Mouse (Mus musculus) c-Kit-positive CD71-positive TER-119-positive erythroid progenitor cells, embryonic 14.5 days (primary cell): Measurements from ENCODE around the gene Stat5a.

Experiments
- DNase-seq: peaks from one replicate; pipeline ENCODE4 v3.0.0-alpha.2; 2013; ENCODE audit warnings: low spot score

The Stat5a gene

GRCm38 (mm10) chr11:100836923-100837702, 22.0 kb upstream of the Stat5a start:
- no peak for DNase-seq

GRCm38 (mm10) chr11:100838894-100839293, 20.3 kb upstream of the Stat5a start:
- DNase-seq, result no peak

GRCm38 (mm10) chr11:100839523-100839922, 19.6 kb upstream of the Stat5a start:
- no peak for DNase-seq

GRCm38 (mm10) chr11:100840866-100841265, 18.3 kb upstream of the Stat5a start:
- no peak for DNase-seq

- DNase-seq, result no peak
Measured at GRCm38 (mm10) chr11:100842025-100842424, 17.1 kb upstream of the Stat5a start.

GRCm38 (mm10) chr11:100843070-100843669, 16.0 kb upstream of the Stat5a start:
- DNase-seq, result no peak

- no peak for DNase-seq
Measured at GRCm38 (mm10) chr11:100844121-100844520, 15.0 kb upstream of the Stat5a start.

- no peak for DNase-seq
Measured at GRCm38 (mm10) chr11:100845793-100846192, 13.4 kb upstream of the Stat5a start.

- DNase-seq, result no peak
Measured at GRCm38 (mm10) chr11:100847572-100847971, 11.6 kb upstream of the Stat5a start.

GRCm38 (mm10) chr11:100848080-100848479, 11.1 kb upstream of the Stat5a start:
- DNase-seq, result no peak

- no peak for DNase-seq
Measured at GRCm38 (mm10) chr11:100848789-100849379, 10.3 kb upstream of the Stat5a start.

- peak; percentile 50 for DNase-seq
Measured at GRCm38 (mm10) chr11:100849456-100850037, 9.6 kb upstream of the Stat5a start.

GRCm38 (mm10) chr11:100850038-100850777, 8.9 kb upstream of the Stat5a start, which contains the start of gene Stat5b:
Gene Stat5b (minus strand): TSS chr11:100850724.
- DNase-seq, result peak; percentile 64

GRCm38 (mm10) chr11:100850778-100851528, 8.2 kb upstream of the Stat5a start:
- no peak for DNase-seq

- no peak for DNase-seq
Measured at GRCm38 (mm10) chr11:100852088-100852487, 7.1 kb upstream of the Stat5a start.

- no peak for DNase-seq
Measured at GRCm38 (mm10) chr11:100853018-100853417, 6.1 kb upstream of the Stat5a start.

- no peak for DNase-seq
Measured at GRCm38 (mm10) chr11:100854268-100854667, 4.9 kb upstream of the Stat5a start.

- no peak for DNase-seq
Measured at GRCm38 (mm10) chr11:100855178-100855577, 4.0 kb upstream of the Stat5a start.

- no peak for DNase-seq
Measured at GRCm38 (mm10) chr11:100857960-100858359, 1.2 kb upstream of the Stat5a start.

GRCm38 (mm10) chr11:100859579-100860075, 476 bp downstream of the Stat5a start:
- no peak for DNase-seq
